Mouse (Mus musculus) skeletal muscle tissue, adult 2 months (tissue): ENCODE data around the gene Ahdc1.
A peak's percentile ranks its signal among the peaks of the same experiment; 100 is the strongest.
"Not testable (repeated sequence)": the region's sequence is repeated elsewhere in the genome, so short reads cannot be mapped to it uniquely, and the experiment has no call there.

ENCODE experiments used
- DNase-seq: peaks from one replicate; pipeline ENCODE4 v3.0.0-alpha.2; 2012; ENCODE audit warnings: low read depth, low spot score

Ahdc1 gene

GRCm38 (mm10) chr4:133094936-133095733 lies 84.1 kb downstream of the Ahdc1 start:
- DNase-seq = peak; percentile 87

DNA sequence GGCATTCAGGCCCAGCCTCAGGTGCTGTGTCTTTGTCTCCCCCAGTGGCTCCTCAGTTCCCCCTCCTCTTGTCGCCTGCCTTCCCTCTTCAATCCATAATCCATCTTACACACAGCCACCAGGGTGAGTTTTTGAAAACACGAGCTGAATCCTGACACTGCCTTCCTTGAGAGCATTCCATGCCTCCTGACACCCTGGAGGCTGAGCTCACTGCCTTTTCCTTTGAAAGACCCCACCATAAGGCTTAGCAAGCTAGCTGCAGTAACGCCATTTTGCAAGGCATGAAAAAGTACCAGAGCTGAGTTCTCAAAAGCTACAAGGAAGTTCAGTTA lies 84.6 kb downstream of the Ahdc1 start:
- DNase-seq = not testable (repeated sequence)

- not testable (repeated sequence) for DNase-seq
These were observed 85.6 kb downstream of the Ahdc1 start for GRCm38 (mm10) chr4:133096671-133097070.

DNA sequence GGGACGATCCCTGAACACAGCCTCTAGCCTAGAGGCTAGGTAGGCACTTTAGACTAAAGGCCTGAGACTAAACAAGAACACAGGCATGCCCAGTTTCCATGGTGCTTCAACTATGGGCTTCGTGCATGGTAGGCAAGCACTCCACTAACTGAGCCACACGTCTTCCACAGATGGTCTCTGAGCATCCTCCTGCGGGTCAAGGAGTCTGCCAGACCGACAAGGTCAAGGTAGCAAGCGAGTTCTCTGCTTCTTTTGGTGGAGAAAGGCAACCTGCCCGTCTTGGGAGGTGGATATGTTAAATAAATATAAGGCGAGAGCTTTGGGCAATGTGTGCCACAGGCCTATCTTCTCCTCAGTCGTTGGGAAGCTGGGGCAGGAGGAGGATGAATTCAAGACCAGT lies 90.7 kb downstream of the Ahdc1 start:
- no peak for DNase-seq

- DNase-seq = no peak
These were observed 92.6 kb downstream of the Ahdc1 start for GRCm38 (mm10) chr4:133103525-133104193.

DNA sequence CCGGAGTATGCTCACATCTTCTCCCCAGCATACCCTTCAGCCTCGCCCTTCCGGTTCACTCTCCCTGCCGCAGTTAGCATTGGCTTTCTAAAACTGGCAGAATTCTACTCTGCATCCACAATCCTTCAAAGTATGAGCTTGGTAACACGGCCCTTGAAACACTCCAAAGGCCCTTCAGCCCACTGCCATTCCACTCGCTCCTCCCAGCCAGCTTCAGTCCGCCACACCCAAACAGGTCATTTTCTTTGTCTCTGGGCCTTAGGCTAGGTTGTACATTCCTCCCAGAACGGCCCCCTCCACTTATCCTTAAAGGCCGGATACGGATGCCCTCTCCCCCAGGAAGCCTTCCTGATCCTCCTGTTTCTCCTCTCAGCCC lies 93.1 kb downstream of the Ahdc1 start:
- DNase-seq = no peak

- no peak for DNase-seq
These were observed 95.6 kb downstream of the Ahdc1 start for GRCm38 (mm10) chr4:133106691-133107090.

GRCm38 (mm10) chr4:133107788-133108281 lies 96.8 kb downstream of the Ahdc1 start:
- peak; percentile 87 for DNase-seq

DNA sequence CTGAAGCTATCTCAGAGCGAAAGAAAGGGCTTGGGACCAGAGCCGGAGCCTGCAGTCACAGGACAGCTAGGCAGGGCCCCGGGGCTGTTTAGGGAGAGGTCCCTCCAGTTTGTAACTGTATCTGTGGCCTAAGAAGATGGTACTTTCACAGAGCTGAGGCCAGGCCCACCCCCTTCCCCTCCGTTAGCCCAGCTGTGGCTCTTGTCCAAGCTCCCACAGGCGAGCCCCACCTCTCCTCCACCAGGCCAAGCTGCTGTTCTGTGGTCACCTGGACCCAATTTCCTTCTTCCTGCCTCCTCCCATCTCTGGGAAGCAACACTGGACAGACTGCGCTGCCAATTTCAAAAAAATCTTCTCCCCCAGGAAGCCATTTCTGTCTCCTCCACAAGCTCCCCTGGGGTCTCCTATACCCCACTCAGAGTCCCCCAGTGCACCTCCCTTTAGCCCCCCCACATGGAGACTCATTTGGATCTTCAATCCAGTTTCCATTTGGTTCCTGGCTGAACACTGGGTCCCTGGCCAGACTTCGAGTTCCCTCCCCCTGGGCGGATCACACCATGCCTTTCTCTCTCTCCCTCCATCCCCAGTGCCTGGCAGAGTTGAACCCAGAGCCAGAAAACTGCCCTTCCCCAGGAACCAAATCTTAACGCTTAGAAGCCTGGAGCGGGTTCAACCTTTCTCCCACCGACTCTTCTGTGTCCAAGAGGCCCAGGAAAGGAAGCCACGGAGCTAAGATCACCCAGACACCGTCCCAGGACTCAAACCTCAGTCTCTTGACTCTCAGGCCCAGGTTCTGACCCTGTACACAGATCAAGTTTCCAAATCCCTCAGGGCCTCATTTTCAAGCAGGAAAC lies 97.6 kb downstream of the Ahdc1 start:
- no peak for DNase-seq

DNA sequence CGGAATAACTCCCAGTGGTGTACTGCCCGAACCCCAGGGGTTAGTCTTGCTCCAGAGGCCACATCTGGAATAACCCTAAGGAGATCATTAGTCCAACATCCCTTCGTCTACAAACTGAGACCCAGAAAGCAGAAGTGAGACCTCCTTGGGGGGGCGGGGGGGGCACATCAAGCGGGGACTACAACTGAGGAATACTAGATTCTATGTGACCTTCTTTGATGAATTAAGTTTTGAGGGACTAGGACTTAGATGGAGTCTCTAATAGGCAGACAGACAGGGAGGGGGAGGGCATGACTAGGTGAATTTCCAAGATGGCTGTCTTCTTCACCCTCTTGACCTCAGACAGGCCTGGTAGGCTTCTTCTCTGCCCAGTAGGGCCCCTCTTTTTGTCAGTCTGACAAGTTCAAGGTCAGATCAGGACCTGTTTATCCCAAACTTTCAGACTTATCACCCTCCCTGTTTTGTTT lies 98.3 kb downstream of the Ahdc1 start:
- DNase-seq = no peak

GRCm38 (mm10) chr4:133112175-133112838 lies 101.2 kb downstream of the Ahdc1 start:
- no peak for DNase-seq

- no peak for DNase-seq
These were observed 102.4 kb downstream of the Ahdc1 start for GRCm38 (mm10) chr4:133113351-133113882.

DNA sequence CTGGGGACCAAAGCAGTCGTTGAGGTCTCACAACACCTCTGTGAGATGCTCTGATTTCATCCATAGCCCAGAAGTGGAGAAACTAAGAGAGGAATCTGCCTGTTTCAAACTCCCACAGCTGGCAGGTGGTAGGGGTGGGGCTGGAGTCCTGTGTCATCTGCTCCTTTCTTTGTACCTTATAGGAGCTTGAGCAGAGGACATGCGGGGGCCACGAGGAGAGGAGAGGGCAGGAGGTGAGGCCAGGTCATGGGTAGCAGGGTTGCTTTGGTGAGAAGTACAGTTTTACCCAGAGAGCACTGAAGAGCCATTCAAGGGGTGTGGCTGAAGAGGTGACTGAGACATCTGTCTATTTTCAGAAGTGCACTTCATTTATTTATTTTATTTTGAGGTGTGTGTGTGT lies 103.7 kb downstream of the Ahdc1 start:
- DNase-seq = no peak

GRCm38 (mm10) chr4:133115721-133116429 lies 104.8 kb downstream of the Ahdc1 start:
- DNase-seq = no peak

DNA sequence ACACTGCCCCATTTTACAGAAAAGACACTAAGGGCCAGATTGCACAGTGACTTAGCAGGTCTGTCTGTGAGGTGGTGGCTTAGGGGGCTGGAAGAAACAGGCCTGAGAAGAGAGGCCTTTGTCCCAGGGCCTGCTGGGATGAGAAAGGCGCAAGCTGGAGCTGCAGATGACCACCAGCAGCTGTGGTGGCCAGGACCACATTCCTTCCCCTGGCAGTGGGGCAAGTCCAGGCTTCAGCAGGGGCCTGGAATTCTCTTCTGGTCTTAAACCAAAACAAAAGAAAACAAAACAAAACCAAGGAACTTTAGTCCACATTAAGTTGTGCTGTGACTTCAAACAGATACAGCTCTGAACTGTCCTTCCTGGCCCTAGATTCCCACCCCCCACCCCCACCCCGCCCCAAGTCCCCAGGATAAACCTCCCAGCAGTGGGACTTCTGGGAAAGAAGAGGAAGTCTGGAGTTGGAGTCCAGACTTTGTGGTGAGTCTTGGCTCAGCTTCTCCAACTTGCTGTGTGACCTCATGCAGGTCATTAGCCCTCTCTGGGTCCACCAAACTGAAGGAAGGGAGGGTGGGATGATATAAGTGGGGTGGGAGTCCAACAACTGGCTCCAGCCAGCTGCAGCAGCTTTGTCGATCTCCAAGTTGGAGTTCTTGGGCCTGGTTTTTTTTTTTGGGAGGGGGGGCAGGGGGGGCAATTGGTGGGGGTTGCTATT lies 105.9 kb downstream of the Ahdc1 start:
- peak; percentile 81 for DNase-seq

GRCm38 (mm10) chr4:133117556-133118411 lies 106.7 kb downstream of the Ahdc1 start:
- DNase-seq = peak; percentile 93

DNA sequence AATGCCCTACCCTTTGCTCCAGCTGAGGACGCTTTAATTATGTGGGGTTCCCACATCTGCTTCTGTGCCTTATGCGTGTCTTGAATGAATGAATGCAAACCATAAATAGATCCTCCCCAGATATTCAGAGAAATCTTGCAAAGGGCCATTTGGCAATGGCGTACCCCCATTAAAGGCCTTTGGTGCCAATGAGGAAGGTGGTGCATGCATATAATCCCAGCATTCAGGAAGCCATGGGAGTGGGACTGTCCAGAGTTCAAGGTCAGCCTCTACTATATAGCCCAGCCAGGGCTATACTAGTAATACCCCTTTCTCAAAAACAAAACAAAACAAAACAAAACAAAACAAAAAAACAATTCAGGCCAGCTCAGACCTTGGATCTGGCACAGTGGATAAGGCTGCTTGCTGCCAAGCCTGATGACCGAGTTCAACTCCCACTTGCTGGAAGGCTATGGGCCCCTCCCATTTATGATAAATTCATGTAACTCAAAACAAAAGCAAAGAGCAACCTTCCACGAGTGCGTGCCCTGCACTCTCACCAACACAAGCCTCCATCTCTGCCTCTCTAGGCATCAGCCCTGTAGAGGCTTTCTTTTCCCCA lies 107.8 kb downstream of the Ahdc1 start:
- no peak for DNase-seq

DNA sequence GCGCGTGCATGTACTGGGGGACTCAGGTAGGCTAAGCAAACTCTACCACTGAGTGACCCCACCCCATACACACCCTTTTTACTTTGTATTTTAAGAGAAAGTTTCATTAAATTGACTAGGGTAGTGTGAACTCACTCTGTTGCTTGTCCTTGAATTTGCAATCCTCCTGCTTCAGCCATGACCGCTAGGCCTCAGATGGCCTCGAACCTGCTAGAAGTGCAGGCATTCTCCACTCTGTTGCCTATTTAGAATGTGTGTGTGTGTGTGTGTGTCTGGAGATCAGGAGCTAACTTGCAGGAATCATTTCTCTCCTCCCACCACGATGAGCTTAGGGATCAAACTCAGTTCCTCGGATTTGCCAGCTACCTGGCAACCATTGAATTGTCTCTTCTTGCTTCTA lies 108.5 kb downstream of the Ahdc1 start:
- DNase-seq = no peak
